Mouse (Mus musculus) kidney, postnatal 4 days (tissue): ENCODE data around the gene Synj1.

Experiments
- DNase-seq, 2 experiments: peaks; one replicate each; pipeline ENCODE4 v3.0.0; 2021; ENCODE audit warnings: mixed read lengths in 2 of 2

Gene Synj1

DNA sequence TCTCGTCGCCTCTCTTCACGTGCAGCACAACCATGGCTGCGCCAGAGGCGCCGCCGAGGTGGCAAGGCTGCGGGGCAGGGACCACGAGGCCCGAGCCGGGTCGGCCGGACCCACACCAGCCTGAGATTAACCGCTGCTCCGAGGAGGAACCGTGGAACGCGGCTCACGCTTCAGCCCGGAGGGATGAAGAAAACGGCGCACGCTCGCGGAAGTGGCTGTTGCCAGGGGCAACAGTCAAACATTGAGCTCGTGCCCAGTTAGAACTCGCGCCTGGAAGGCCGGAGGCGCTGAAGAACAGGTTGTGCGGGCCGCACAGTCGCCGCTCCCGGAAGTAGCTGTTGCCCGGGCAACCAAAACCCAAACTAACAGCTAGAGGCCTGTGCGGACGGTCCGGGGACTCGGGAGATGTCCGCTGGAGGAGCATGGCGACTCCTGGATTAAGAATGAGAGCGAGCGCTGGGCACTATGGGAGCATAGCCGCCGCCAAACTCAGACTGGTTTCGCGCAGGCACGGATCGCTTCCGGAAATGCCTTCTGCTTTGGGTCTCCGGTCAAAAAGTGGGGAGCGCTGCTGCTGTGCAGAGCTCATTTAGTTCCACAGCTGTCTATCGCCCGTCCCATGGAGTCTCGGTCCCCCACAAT lies 76.3 kb downstream of the Synj1 start, which contains the start of gene Cfap298:
Gene Cfap298 (minus strand): TSS at position 428 of the 642 bp plus-strand sequence.
- peak; percentile 93 to 96 for DNase-seq

DNA sequence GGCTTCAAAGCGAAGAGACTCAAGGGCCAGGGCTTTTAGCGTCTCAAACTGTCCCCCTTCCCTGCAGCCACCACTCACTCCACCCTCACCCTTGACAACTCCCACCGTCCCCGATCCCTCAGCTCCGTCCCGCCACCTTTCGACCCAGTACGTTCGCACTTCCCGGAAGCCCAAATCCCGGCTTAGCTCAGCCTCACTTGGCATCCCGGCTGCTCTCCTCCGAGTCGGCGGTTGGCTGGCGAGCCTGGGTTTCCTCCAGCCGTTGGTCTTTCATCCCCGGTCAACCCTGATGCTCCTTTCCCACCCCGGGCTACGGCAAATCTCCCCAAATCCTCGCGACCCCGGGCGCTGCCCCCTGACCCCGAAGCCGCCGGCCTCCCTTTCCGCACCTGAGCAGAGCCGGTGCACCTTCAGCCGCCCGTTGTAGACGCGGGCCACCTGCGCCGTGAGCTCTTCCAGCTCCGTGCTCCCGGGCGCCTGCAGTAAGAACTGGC lies 76.9 kb downstream of the Synj1 start:
- DNase-seq = peak; percentile 72 to 83

DNA sequence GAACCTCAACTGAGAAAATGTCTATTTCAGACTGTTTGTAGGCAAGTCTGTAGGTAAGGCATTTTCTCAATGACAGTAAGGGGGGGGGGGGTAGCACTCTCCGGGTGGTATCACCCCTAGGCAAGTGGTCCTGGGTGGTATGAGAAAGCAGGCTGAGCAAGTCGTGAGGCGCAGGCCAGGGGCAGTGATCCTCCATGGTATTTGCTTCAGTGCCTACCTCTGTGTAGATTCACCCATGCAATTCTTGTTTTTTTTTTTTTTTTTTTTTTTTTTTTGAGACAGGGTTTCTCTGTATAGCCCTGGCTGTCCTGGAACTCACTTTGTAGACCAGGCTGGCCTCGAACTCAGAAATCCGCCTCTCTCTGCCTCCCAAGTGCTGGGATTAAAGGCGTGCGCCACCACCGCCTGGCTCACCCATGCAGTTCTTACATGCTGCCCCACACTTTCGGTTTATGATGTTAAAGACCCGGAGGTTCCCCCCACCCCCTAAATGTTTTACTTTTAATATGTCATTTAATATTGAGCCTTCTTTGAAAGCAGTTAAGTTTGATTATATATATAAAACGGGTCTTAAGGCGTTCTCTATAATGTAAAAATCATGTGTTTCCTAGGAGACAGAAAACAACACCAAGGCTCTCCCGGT lies 77.5 kb downstream of the Synj1 start:
- DNase-seq = no peak

GRCm38 (mm10) chr16:90927446-90927845 lies 83.7 kb downstream of the Synj1 start:
- no peak for DNase-seq

- DNase-seq = peak; percentile 85 to 88
Measured at GRCm38 (mm10) chr16:90925461-90925860, 85.6 kb downstream of the Synj1 start.

DNA sequence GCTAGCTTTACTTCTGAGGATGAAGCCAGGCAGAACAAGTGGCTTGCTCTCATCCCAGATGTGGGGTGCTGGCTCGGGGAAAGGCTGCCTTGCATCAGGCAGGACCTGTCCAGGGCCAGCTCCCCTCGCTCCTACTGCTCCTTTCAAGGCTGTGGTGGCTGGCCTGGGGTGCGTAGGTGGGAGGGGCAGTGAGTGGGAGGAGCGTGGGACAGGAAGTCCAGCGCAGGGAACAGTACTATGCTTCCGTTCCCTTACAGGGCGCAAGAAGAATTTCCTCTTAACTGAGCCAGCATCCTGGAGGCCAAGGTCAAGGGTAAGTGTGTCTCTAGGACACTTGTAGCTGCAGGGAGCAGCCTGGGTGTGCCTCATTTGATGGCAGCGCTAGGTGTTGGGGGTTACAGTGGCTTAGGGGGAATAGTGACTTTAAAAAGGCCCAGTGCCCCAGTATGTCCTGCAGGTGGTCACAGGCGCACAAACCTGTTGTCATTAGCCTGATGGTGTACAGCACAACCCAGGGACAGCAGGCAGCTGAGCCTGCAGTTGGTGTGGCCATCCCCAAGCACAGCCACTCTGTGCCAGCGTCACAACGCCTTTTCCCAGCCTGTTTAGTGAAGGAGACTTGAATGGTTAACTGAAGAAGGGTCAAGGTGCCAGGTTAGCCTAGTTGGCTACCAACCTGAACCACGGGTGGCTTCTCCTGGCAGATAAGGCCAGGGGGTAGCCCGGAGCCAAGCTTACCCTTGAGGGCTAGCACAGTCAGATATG lies 86.3 kb downstream of the Synj1 start:
- peak; percentile 36 to 59 for DNase-seq

DNA sequence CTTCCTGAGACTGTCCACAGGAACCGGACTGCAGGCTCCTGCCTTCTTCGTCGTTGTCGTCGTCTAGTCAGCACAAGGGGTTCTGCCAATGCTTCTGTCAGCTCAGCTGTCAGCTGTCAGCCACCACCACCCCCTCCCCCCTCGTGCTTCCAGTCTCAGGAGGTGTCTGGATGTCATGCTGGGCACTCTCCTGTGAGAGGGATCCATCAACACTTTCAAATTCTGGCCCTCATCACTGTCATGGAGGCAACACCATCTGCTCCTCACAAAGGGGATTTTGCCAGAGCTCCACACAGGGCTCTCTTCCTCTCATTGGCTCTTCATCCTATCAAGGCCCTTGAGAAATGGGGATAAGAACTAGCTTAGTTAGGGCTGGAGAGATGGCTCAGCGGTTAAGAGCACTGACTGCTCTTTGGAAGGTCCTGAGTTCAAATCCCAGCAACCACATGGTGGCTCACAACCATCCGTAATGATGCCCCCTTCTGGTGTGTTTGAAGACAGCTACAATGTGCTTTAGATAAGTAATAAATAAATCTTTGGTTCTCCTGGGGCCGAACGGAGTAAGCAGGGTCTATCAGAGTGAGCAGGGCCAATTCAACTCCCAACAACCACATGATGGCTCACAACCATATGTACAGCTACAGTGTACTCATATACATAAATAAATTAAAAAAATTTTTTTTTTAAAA lies 89.5 kb downstream of the Synj1 start:
- no peak for DNase-seq

DNA sequence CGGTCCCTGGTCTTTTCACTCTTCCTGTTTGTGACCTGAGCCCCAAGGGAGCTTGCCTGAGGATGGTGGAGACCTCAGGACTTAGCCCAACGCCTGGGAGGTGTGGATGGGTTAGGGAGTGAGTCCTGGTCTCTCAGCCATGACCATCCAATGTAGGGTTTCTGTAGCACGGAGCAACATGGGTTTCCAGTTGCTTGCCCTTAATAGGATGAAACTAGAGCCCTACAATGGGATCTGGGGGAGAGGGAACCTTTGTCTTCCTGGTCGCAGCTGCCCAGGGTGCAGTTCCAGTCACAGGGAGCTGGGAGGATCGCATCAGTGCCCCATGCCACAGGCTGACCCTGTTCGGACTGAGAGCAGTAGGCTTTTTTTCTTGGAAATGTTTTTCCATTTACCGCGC lies 94.0 kb downstream of the Synj1 start:
- DNase-seq = peak in 1 of 2 experiments; percentile 18

GRCm38 (mm10) chr16:90916040-90916481 lies 95.0 kb downstream of the Synj1 start:
- DNase-seq = peak; percentile 52 to 66

DNA sequence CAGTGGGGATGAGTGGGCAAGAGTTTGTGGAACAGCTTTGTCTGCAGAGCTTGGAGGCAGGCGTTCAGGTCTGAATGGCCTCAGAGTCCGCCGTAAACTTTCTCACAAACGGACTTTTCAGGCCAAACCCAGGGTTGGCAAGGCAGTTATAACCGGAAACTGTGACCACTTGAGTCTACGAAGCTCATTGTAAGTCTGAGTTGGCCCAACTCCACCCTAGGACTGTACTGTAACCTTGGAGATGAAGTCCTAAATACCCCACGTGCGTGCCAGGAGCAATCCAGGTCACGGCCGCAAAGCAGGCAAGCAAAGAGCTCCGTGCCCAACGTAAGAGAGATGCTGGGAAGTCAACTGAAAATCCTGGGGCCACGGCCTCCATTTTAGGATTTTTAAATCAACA lies 99.3 kb downstream of the Synj1 start:
- peak in 1 of 2 experiments; percentile 28 for DNase-seq

DNA sequence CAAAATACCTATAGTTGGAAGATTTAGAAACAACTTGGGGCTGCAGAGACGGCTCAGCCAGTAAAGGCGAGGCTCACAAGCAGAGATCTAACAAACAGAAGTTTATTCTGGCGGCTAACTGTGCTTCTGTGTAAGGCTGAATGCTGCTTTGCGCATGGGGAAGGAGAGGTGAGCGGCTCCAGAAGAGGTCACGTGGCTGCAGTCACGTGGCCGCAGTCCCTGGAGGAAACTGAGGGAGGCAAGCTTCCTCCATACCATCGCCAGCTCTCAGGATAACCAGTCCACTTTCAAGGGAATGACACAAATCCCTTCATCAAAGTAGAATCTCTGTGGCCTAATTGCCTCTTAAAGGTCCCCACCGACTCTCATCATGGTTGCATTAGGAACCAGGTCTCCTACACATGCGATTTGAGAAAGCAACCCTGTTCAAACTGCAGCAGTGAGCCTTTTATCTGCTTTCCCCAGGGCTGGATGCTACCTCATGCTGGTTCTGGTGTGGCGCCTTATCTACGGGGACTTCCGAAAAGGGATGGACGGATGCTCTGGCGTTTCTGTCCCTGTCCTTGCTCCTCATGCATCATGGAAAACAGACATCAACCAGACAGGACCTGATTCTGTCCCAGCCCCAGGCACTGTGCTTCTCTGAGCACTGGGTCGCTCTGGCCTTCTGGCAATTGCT lies 100.1 kb downstream of the Synj1 start:
- DNase-seq = no peak

- DNase-seq = no peak
Measured at GRCm38 (mm10) chr16:90907250-90907649, 103.9 kb downstream of the Synj1 start.

DNA sequence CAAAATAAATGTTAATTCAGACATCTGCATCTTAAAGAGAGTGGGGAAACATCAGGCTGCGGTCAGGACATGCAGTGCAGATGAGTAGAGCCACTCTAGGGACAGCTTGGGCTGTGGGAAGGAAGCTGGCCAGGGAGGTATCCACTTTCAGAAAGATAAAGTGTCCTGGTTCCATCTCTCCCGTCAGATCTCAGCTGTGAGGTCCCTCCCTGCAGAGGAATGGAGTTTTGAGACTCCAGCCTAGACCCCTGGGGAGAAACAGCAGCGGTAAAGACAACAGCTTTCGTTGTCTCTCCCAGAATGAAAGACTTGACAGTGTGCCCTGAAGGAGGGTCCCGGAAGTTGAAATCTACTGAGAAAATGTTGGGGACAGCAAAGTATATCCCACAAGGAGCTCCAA lies 107.8 kb downstream of the Synj1 start:
- no peak for DNase-seq

- no peak for DNase-seq
Measured at GRCm38 (mm10) chr16:90901364-90901763, 109.7 kb downstream of the Synj1 start.

DNA sequence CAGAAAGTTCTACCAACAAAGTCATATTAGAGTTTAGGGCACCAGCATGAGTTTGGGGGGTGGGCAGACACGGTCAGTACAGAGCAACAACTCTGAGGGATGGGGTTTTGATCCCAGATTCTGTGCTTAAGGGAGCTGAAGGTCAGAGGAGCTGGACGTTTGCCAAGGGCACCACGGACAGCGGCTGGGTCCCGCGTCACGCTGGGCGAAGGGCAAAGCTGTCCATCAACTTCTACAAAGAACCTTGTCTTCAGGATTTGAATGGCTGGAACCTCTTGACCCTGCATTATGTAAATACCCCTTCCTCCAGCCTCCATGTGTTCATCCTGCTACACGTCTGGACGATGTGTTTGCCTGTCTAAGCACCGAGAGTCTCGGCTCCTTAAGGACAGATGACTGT lies 111.6 kb downstream of the Synj1 start:
- DNase-seq = peak; percentile 37 to 58

GRCm38 (mm10) chr16:90897651-90898050 lies 113.5 kb downstream of the Synj1 start:
- no peak for DNase-seq

- DNase-seq = no peak
Measured at GRCm38 (mm10) chr16:90893792-90894191, 117.3 kb downstream of the Synj1 start.

DNA sequence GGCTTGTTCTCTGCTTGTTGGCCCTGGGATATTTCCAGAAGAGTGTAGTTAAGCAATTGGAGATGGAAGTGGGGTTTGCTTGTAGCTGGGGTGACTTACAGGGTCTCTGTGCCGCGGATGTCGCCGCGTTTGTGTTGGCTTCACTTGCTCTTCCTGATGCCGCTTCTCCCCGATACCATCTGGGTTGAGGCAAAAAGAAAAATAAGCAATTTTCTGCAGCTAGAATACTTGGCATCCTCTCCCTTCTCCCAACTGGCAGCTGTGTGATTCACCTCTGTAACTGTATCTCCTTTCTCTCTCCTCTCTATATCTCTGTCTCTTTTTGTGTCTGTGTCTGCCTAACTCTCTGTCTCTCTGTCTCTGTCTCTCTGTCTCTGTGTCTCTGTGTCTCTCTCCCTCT lies 118.1 kb downstream of the Synj1 start:
- DNase-seq = no peak

DNA sequence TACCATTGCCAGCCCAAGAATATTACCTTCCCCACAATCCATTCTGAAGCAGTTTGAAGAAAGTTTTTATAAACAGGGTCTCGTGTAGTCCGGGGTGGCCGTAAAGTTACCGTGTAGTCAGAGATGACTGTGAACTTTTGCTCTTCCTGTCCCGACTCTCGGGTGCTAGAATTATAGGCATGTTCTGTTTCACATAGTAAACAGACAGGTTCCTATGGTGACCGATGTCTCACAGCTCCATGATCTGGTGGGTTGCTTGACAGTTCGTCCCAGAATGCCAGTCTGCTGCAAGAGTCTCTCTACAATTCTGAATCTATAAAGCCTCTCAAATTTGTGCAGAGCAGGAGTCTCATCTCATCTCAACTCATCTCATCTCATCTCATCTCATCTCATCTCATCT lies 119.0 kb downstream of the Synj1 start:
- DNase-seq = no peak

DNA sequence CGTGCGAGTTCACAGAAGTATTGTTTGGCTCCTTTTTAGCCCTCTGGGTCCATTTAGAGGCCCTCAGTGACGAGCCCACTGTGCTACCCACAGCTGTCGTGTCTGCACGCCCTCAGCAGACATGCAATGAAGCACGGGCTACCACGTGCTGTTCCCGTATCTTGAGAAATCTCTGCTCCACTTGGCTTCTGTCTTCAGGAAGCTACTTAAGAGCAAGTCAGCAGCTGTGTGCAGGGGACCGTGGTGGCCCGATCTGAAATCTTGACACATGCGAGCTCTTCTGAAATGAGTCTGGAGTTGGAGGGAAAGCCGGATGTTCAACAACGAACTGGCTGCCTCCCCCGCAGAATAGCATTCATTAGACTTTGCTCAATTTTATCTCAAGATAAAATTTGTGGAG lies 119.5 kb downstream of the Synj1 start:
- DNase-seq = peak; percentile 58 to 72

DNA sequence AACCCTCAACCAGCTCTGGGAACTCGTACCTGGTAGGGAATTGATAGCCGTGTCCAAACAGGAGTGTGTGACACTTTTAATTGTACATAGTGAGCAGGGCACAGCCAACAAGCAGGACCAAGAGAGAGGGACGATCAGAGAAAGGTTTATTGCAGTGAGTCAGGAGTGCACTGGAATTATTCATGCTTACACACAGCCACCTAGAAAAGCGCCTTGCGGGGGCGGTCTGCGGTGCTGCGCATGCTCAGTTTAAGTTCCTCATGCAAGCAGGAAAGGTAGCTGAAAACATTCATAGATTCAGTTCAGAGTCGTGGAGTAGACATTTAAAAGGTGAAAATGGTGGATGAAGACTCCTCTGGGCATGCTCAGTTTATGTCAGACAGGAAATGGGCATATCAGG lies 120.4 kb downstream of the Synj1 start:
- DNase-seq = no peak
